Mouse (Mus musculus): ENCODE measurements around the gene F11r. TPM values are rescaled to one million over a fixed set of nuclear protein-coding genes. Genes with fewer than 3 reads are reported as not detected.

The F11r gene
- polyA plus RNA-seq, 1 experiment from 2014 or later = 115 TPM

GRCm38 (mm10) chr1:171440025-171440725 lies 2.8 kb downstream of the F11r start:
- Histone ChIP-seq H3K27ac (peak overlapping the region; percentile 90), H3K4me3 (peak overlapping the region; percentile 55), H3K9ac (no peak overlapping the region), H3K9me3 (0 out of 2 replicates have a peak, but pooled peaks cover 4% of the 10 kb centered on the region), H3K27me3 (no peaks in the 10 kb centered on the region), H3K4me2 (peak overlapping the region; percentile 66), H3K4me1 (peaks cover 50% of the 10 kb centered on the region), H3K36me3 (no peaks in the 10 kb centered on the region)
- WGBS = 12% methylated on average over 9 of the region's 9 CpGs
- peak; percentile 56 for ATAC-seq (ENCODE audit: borderline replicate concordance, extremely low read depth, low FRiP score, low TSS enrichment)

GRCm38 (mm10) chr1:171441466-171442412 lies 4.4 kb downstream of the F11r start:
- 0 out of 2 replicates have a peak, but pooled peaks have one; percentile 6 for ATAC-seq (ENCODE audit: borderline replicate concordance, extremely low read depth, low FRiP score, low TSS enrichment)
- Histone ChIP-seq H3K36me3 (no peaks in the 10 kb centered on the region), H3K27me3 (no peaks in the 10 kb centered on the region), H3K9ac (no peak overlapping the region), H3K4me3 (peak overlapping the region; percentile 14), H3K4me2 (peak overlapping the region; percentile 66), H3K9me3 (0 out of 2 replicates have a peak, but pooled peaks cover 4% of the 10 kb centered on the region), H3K4me1 (peaks cover 41% of the 10 kb centered on the region), H3K27ac (peak overlapping the region; percentile 90)
- 30% methylated on average over 7 of the region's 7 CpGs for WGBS

GRCm38 (mm10) chr1:171442413-171442760 lies 5.1 kb downstream of the F11r start:
- Histone ChIP-seq H3K27ac (peak overlapping the region; percentile 90), H3K27me3 (no peaks in the 10 kb centered on the region), H3K4me3 (0 out of 2 replicates have a peak overlapping the region, but pooled peaks have one; percentile 6), H3K9ac (no peak overlapping the region), H3K9me3 (0 out of 2 replicates have a peak, but pooled peaks cover 4% of the 10 kb centered on the region), H3K4me1 (peaks cover 42% of the 10 kb centered on the region), H3K36me3 (no peaks in the 10 kb centered on the region), H3K4me2 (peak overlapping the region; percentile 66)
- ATAC-seq (ENCODE audit: borderline replicate concordance, extremely low read depth, low FRiP score, low TSS enrichment) = no peak
- WGBS = 51% methylated on average over 8 of the region's 8 CpGs

- 62% methylated on average over 5 of the region's 5 CpGs for WGBS
- no peak overlapping the region for H3K9ac ChIP-seq
- no peaks in the 10 kb centered on the region for H3K27me3 ChIP-seq
- no peak overlapping the region for H3K27ac ChIP-seq
- no peak for ATAC-seq (ENCODE audit: borderline replicate concordance, extremely low read depth, low FRiP score, low TSS enrichment)
- no peaks in the 10 kb centered on the region for H3K36me3 ChIP-seq
- H3K4me2 ChIP-seq = no peak overlapping the region
- H3K4me3 ChIP-seq = no peak overlapping the region
- H3K9me3 ChIP-seq = 0 out of 2 replicates have a peak, but pooled peaks cover 4% of the 10 kb centered on the region
- peaks cover 38% of the 10 kb centered on the region for H3K4me1 ChIP-seq
Measured at GRCm38 (mm10) chr1:171445050-171445449, 7.7 kb downstream of the F11r start.

GRCm38 (mm10) chr1:171446854-171447253 lies 9.5 kb downstream of the F11r start:
- no peak for ATAC-seq (ENCODE audit: borderline replicate concordance, extremely low read depth, low FRiP score, low TSS enrichment)
- Histone ChIP-seq H3K4me3 (no peak overlapping the region), H3K9ac (no peak overlapping the region), H3K27me3 (no peaks in the 10 kb centered on the region), H3K36me3 (no peaks in the 10 kb centered on the region), H3K4me1 (peaks cover 22% of the 10 kb centered on the region), H3K27ac (peak overlapping the region; percentile 29), H3K9me3 (0 out of 2 replicates have a peak, but pooled peaks cover 4% of the 10 kb centered on the region), H3K4me2 (no peak overlapping the region; the same call in 1 of the 2 replicates)
- WGBS = 30% methylated on average over 7 of the region's 7 CpGs

GRCm38 (mm10) chr1:171447692-171448091 lies 10.4 kb downstream of the F11r start:
- no peaks in the 10 kb centered on the region for H3K27me3 ChIP-seq
- H3K4me2 ChIP-seq = peak overlapping the region; percentile 36
- H3K9me3 ChIP-seq = 0 out of 2 replicates have a peak, but pooled peaks cover 4% of the 10 kb centered on the region
- H3K9ac ChIP-seq = no peak overlapping the region
- 15% methylated on average over 10 of the region's 10 CpGs for WGBS
- no peak overlapping the region for H3K4me3 ChIP-seq
- H3K4me1 ChIP-seq = peaks cover 23% of the 10 kb centered on the region
- no peak for ATAC-seq (ENCODE audit: borderline replicate concordance, extremely low read depth, low FRiP score, low TSS enrichment)
- H3K27ac ChIP-seq = no peak overlapping the region
- H3K36me3 ChIP-seq = no peaks in the 10 kb centered on the region

GRCm38 (mm10) chr1:171450062-171450461 lies 12.7 kb downstream of the F11r start:
- Histone ChIP-seq H3K9me3 (no peaks in the 10 kb centered on the region), H3K9ac (no peak overlapping the region), H3K4me1 (peaks cover 30% of the 10 kb centered on the region), H3K4me3 (no peak overlapping the region), H3K36me3 (no peaks in the 10 kb centered on the region), H3K27me3 (no peaks in the 10 kb centered on the region), H3K27ac (no peak overlapping the region), H3K4me2 (no peak overlapping the region)
- 74% methylated on average over 11 of the region's 11 CpGs for WGBS
- ATAC-seq (ENCODE audit: borderline replicate concordance, extremely low read depth, low FRiP score, low TSS enrichment) = no peak

- Histone ChIP-seq H3K27ac (no peak overlapping the region), H3K27me3 (no peaks in the 10 kb centered on the region), H3K4me1 (peaks cover 30% of the 10 kb centered on the region), H3K4me2 (no peak overlapping the region), H3K9ac (no peak overlapping the region), H3K9me3 (no peaks in the 10 kb centered on the region), H3K36me3 (no peaks in the 10 kb centered on the region), H3K4me3 (no peak overlapping the region)
- ATAC-seq (ENCODE audit: borderline replicate concordance, extremely low read depth, low FRiP score, low TSS enrichment) = no peak
- WGBS = 65% methylated on average over 10 of the region's 10 CpGs
Measured at GRCm38 (mm10) chr1:171451001-171451400, 13.7 kb downstream of the F11r start.

GRCm38 (mm10) chr1:171452522-171452921 lies 15.2 kb downstream of the F11r start:
- H3K27me3 ChIP-seq = no peaks in the 10 kb centered on the region
- whole genome bisulfite sequencing = 49% methylated on average over 5 of the region's 5 CpGs
- peaks cover 20% of the 10 kb centered on the region for H3K4me1 ChIP-seq
- H3K9ac ChIP-seq = no peak overlapping the region
- H3K36me3 ChIP-seq = no peaks in the 10 kb centered on the region
- H3K4me3 ChIP-seq = no peak overlapping the region
- no peak for ATAC-seq (ENCODE audit: borderline replicate concordance, extremely low read depth, low FRiP score, low TSS enrichment)
- no peaks in the 10 kb centered on the region for H3K9me3 ChIP-seq
- no peak overlapping the region for H3K4me2 ChIP-seq
- H3K27ac ChIP-seq = no peak overlapping the region

- Histone ChIP-seq H3K9me3 (no peaks in the 10 kb centered on the region), H3K9ac (no peak overlapping the region), H3K27ac (no peak overlapping the region; the same call in 1 of the 2 replicates), H3K4me3 (no peak overlapping the region), H3K4me2 (no peak overlapping the region), H3K27me3 (no peaks in the 10 kb centered on the region), H3K4me1 (peaks cover 16% of the 10 kb centered on the region), H3K36me3 (no peaks in the 10 kb centered on the region)
- WGBS = 73% methylated on average over 5 of the region's 5 CpGs
- ATAC-seq (ENCODE audit: borderline replicate concordance, extremely low read depth, low FRiP score, low TSS enrichment) = no peak
Measured at GRCm38 (mm10) chr1:171452923-171453322, 15.6 kb downstream of the F11r start.

GRCm38 (mm10) chr1:171454926-171455325 lies 17.6 kb downstream of the F11r start:
- no peaks in the 10 kb centered on the region for H3K9me3 ChIP-seq
- H3K4me3 ChIP-seq = no peak overlapping the region
- H3K27ac ChIP-seq = no peak overlapping the region
- H3K27me3 ChIP-seq = no peaks in the 10 kb centered on the region
- no peak overlapping the region for H3K9ac ChIP-seq
- peaks cover 14% of the 10 kb centered on the region; the same call in 1 of the 2 replicates for H3K4me1 ChIP-seq
- no peak for ATAC-seq (ENCODE audit: borderline replicate concordance, extremely low read depth, low FRiP score, low TSS enrichment)
- no peak overlapping the region for H3K4me2 ChIP-seq
- WGBS = 69% methylated on average over 6 of the region's 6 CpGs
- no peaks in the 10 kb centered on the region for H3K36me3 ChIP-seq
